Mouse (Mus musculus): ENCODE measurements around the gene Gm8882. TPM values are rescaled to one million over a fixed set of nuclear protein-coding genes. Genes with fewer than 3 reads are reported as not detected.
"Not testable (repeated sequence)": the region's sequence is repeated elsewhere in the genome, so short reads cannot be mapped to it uniquely, and the experiment has no call there.

Gm8882 gene
- total RNA-seq (2021): not detected
- long read RNA-seq, experiment 1: 0 reads
- long read RNA-seq, experiment 2: 0 reads

GRCm38 (mm10) chr6:132364034-132364433 lies at the start of gene Gm8882:
Gene Gm8882, minus strand, starts transcription at chr6:132364134.
- not testable (repeated sequence) for DNase-seq (ENCODE audit: low spot score in 2 of 2)

- not testable (repeated sequence) for DNase-seq (ENCODE audit: low spot score in 2 of 2)
These were observed 49.3 kb downstream of the Gm8882 start, which contains the start of gene Prpmp5 for GRCm38 (mm10) chr6:132314657-132315056. Gene Prpmp5, minus strand, starts transcription at chr6:132314757.

Other genes starting within 250 kb of the Gm8882 start
- not detected for gene Prb1, start 153.6 kb downstream of the Gm8882 start, total RNA-seq (2021)
- gene Prpmp5, start 49.4 kb downstream of the Gm8882 start, total RNA-seq (2021): not detected
- gene Prh1, start 205.7 kb upstream of the Gm8882 start, total RNA-seq (2021): not detected
- not detected for gene Prp2, start 231.8 kb upstream of the Gm8882 start, total RNA-seq (2021)